Mouse (Mus musculus) testis, postnatal 14 days (tissue): ENCODE measurements around the gene Theg.

ENCODE experiments used
- DNase-seq: peaks from one replicate; pipeline ENCODE4 v3.0.0; 2021; ENCODE audit warnings: low spot score

The Theg gene

GRCm38 (mm10) chr10:79555238-79555724, 31.9 kb downstream of the Theg start:
- DNase-seq, result no peak

- DNase-seq, result peak; percentile 88
These were observed 32.5 kb downstream of the Theg start, which contains the start of gene Mier2 for GRCm38 (mm10) chr10:79554330-79555237. TSS of gene Mier2 (minus strand) at chr10:79555199.

DNA sequence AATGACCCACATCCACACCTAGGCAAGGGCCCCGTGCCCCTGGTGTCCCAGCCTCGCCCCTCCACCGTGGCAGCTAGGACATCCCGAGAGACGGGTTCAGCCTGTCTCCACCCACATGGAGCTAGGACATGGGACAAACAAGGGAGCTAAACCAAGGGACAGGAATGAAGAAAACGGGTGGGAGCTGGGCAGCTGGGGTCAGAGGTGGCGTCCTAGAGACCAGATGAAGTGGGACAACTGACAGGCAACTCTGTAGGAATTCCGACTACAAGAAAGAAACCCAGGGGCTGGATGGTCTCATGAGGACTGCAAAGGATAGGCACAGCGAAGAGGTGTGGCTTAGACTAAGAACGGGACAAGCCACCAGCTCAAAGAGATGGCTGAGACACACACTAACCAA, 33.4 kb downstream of the Theg start:
- no peak for DNase-seq

DNA sequence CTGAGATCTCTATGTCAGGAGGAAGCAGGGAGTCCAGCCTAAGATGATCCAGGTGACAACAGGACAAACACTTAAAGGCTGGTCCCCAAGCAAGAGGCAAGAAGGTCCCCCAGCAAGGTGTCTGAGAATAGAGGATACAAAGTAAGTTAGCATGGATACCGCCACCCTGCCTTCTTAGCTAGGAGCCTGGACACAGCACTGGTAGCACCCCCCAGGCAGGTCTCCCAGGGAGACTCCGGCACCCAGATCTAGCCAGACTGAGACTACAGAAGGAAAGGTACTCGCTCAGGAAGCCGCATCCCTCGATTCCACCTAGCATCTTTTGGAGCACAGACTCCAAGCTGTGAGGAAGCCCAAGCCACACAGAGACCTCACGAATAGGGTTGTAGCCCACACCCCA, 34.0 kb downstream of the Theg start:
- DNase-seq, result no peak

GRCm38 (mm10) chr10:79552531-79552930, 34.6 kb downstream of the Theg start:
- no peak for DNase-seq

GRCm38 (mm10) chr10:79550366-79550765, 36.8 kb downstream of the Theg start:
- peak; percentile 64 for DNase-seq

DNA sequence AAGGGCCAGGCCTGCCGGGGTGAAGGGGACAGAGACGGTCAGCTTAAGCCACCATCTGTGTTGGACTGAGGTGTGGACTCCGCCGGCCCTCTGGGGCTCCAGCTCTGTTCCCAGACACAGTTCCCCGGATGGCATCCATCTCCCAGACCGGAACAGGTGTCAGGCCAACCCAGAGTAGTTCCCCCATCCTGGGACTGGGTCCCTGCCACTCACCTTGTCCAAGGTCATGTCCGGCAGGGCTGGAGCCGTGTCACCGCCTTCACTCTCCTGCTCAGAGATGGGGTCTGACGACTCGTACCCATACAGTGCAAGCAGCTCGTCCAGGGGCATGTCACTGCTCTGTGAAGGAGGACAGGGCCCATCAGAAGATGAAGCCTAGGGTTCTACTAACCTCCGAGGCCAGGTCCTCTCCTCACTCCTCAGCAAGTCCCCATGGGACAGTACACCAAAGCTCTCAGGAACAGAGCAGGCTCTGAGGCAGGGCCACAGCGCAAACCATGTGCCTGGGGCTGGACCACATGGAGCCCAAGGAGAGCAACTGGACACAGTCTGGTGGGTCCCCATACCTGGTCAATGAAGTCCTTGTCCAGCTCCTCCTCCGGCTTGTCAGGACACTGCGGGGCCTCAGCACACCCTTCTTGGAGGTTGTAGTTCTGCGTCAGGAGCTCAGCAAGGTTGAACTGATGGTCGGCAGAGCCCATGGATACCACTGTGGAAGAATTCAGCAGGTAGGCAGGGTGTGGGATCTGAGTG, 38.0 kb downstream of the Theg start:
- no peak for DNase-seq

DNA sequence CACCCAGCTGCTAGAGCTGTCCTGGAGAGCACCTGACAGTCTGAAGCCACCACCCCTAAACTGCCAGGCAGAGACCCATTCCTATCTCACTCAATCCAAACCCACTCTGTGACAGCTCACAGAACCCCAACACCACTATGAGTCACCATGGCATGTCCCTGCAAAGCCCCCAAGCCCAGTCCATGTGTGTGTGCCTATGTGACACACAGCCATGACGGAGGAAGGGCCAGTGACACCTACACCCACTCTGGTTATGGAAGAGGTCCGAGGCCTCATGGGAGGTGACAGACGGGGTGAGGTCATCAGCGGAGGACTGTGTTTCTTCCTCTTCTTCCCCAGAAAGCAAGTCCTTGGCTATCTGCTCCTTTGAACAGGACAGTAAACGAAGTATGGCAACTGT, 38.6 kb downstream of the Theg start:
- no peak for DNase-seq

DNA sequence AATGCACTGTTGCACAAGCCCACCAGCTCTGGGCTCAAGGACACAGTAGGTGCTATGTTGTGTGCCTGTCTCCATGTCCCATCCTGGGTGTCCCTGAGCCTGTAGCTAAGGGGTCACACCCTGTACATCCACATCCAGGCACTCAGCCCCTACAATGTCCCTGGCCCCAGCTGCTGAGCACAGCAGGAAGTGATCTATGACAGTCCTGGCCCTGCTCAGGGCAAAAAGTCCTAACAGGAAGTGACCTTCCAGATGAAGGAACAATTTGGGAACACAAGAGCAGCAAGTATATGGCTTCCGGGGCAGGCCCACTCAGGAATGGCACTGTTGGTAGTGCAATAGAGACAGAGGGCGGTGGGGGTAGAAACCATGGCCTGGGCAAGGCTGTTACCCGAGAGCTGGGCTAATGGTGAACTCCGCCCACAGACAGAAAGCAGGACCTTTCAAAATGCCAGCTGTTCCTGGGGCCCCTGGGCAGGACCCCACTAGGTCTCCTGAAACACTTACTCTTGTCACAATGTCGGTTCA, 39.9 kb downstream of the Theg start:
- no peak for DNase-seq

DNA sequence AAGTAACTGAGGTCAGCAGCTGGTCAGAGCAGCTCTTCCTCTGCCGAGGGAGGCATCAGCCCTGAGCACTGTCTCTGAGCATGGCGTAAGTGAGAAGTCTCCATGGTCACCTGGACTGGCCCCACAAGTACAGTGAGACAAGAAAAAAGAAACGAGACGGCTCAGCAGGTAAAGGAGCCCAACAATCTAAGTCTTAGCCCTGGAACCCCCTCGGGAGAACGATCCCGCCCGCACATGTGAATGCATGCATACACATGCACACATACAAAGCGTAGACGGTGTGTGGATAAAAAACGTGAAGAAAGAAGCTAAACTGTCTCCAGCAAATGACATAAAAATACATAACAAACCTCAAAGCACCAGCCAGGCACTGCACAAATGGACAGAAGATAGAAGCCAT, 40.6 kb downstream of the Theg start:
- DNase-seq, result no peak

- no peak for DNase-seq
These were observed 41.2 kb downstream of the Theg start for GRCm38 (mm10) chr10:79545891-79546290.

- DNase-seq, result no peak
These were observed 42.5 kb downstream of the Theg start for GRCm38 (mm10) chr10:79544631-79545030.

GRCm38 (mm10) chr10:79543884-79544597, 43.1 kb downstream of the Theg start:
- no peak for DNase-seq

DNA sequence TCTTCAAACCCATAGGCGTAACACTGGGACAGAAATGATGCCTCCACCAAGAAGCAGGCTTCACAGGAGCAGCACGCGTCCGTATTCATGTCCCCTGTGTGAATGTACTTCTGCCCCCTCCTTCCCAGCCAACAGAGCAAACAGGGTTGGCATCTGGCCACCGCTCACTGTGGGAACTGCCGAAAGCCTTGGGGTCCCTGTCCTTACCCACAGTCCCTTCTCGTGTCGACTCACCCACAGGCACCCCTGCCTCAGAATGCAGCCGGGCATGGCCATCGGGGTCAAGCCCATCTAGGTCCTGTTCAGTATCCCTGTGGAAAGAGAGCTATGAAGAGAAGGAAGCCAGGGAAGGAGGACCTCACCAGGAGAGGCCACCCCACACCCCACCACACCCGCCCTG, 45.0 kb downstream of the Theg start:
- DNase-seq, result no peak

- no peak for DNase-seq
These were observed 45.6 kb downstream of the Theg start for GRCm38 (mm10) chr10:79541522-79541921.

GRCm38 (mm10) chr10:79540746-79541145, 46.4 kb downstream of the Theg start:
- DNase-seq, result no peak

DNA sequence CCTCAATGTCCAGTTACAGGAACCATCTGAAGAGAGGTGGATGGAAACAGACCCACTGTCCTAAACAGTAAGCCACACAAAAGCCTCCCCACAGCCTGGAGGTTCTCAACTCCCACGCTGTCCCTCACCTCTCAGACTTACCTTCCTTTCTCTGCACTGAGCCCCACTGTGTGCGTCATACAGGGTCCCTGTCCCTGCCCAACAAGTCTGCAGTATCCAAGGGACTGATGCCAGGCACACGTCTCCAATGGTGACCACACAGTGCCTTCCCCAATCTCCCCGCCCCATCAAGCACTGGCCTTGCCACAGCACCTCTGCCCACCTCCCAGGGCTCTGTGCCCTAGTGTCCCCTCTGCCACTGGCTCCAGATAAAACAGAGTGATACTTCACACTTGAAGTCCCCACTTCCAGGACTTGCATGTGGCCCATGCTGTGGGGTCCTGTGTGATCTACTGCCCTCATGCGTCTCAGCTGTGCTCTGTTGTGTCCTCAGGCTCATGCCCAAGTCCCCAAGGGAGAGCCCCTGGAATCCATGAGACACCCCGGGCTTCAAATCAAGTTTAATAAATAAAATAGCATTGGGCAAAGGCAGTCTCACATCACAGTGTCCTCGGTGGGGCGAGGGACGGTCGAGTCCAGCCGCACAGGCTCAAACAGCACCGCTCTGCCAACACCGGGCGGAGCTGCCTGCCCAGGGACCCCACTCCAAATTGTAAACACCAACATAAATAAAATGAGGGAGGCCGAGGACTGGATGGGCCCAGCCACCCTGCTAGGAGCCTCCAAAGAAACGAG, 47.2 kb downstream of the Theg start:
- DNase-seq, result no peak

DNA sequence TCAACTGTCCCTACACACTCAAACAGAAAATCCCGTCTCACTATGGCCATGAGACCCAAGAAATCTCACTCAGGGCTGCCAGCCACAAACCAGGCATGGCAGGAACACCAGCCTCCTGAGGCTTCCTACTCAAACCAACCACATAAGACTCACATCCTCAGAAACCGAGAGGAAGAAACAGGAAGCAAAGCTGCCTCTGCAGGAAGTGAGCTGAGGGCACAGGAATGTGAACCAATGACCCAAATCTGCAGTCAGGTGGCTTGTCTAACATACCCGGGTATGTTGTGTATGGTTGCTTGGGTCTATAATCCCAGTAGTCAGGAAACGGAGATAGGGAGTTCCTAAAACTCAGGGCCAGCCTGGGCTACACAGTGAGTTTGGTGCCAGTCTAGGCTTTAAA, 48.3 kb downstream of the Theg start:
- no peak for DNase-seq

- DNase-seq, result no peak
These were observed 48.8 kb downstream of the Theg start for GRCm38 (mm10) chr10:79538323-79538722.

- DNase-seq, result no peak
These were observed 49.4 kb downstream of the Theg start for GRCm38 (mm10) chr10:79537781-79538180.

GRCm38 (mm10) chr10:79537271-79537670, 49.9 kb downstream of the Theg start:
- DNase-seq, result no peak
